Mouse (Mus musculus): ENCODE measurements around the gene Wwc1. TPM values are rescaled to one million over a fixed set of nuclear protein-coding genes. Genes with fewer than 3 reads are reported as not detected.
A peak's percentile ranks its signal among the peaks of the same experiment; 100 is the strongest.

Gene Wwc1
- polyA plus RNA-seq, 1 experiment from 2014 or later, result 6.5 TPM

GRCm38 (mm10) chr11:35933402-35934085, 46.8 kb downstream of the Wwc1 start:
- no peaks in the 10 kb centered on the region for H3K36me3 ChIP-seq (ENCODE audit: control insufficient read depth, insufficient read depth, low read length)
- no peaks in the 10 kb centered on the region for H3K9me3 ChIP-seq (ENCODE audit: control insufficient read depth, low read length)
- H3K4me3 ChIP-seq (ENCODE audit: low read depth, low read length), result no peak overlapping the region
- no peak for DNase-seq (ENCODE audit: low spot score)
- peak; percentile 9; the same call in 1 of the 2 replicates for ATAC-seq (ENCODE audit: insufficient read depth, low FRiP score, low TSS enrichment)
- no peak overlapping the region for H3K9ac ChIP-seq (ENCODE audit: low read length)
- no peaks in the 10 kb centered on the region for H3K27me3 ChIP-seq (ENCODE audit: control insufficient read depth, insufficient read depth, low read length)
- peaks cover 7% of the 10 kb centered on the region for H3K4me1 ChIP-seq (ENCODE audit: control insufficient read depth, insufficient read depth, low read length)
- peak overlapping the region; percentile 26; the same call in 1 of the 2 replicates for H3K4me2 ChIP-seq (ENCODE audit: low read depth)
- 13% methylated on average over 14 of the region's 14 CpGs for WGBS
- H3K27ac ChIP-seq (ENCODE audit: low read depth, low read length), result no peak overlapping the region

DNA sequence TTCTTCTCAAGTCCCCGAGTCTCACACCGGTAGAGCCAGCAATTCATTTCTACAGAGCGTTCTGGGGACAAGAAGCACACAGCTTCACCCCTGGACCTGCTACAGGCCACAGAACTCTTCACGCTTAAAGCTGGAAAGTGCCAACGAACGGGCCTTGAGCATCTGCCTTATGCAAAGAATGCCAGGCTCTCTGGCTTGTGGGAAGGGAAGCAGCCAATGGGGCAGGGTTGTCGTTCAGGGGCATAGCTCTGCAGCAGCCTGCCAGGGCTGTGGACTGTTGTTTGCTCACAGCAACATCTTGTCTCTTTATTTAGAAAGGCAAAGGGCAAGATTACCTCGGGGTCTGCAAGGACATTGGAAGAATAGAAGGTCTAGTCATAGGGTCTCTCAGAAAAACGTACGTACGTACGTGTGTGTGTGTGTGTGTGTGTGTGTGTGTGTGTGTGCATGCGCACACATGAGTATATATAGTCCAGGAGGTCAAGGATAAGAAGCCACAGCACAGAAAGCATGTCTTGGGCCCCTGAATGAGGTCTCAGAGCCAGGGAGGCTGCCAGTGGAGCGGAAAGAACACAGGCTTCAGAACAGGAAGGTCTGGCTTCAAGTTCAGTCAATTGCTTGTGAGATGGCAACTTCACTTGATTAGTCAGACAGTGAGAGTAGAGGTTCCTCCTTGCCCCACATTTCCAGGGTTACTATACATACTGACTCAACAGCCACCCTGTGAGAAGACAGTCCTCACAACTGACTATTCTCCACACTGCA, 48.0 kb downstream of the Wwc1 start:
- Histone ChIP-seq H3K4me3 (ENCODE audit: low read depth, low read length) (no peak overlapping the region), H3K4me2 (ENCODE audit: low read depth) (no peak overlapping the region), H3K36me3 (ENCODE audit: control insufficient read depth, insufficient read depth, low read length) (no peaks in the 10 kb centered on the region), H3K9me3 (ENCODE audit: control insufficient read depth, low read length) (no peaks in the 10 kb centered on the region), H3K27ac (ENCODE audit: low read depth, low read length) (no peak overlapping the region), H3K27me3 (ENCODE audit: control insufficient read depth, insufficient read depth, low read length) (no peaks in the 10 kb centered on the region), H3K4me1 (ENCODE audit: control insufficient read depth, insufficient read depth, low read length) (peaks cover 7% of the 10 kb centered on the region), H3K9ac (ENCODE audit: low read length) (no peak overlapping the region)
- WGBS, result 93% methylated on average over 14 of the region's 14 CpGs
- ATAC-seq (ENCODE audit: insufficient read depth, low FRiP score, low TSS enrichment), result no peak
- no peak for DNase-seq (ENCODE audit: low spot score)

DNA sequence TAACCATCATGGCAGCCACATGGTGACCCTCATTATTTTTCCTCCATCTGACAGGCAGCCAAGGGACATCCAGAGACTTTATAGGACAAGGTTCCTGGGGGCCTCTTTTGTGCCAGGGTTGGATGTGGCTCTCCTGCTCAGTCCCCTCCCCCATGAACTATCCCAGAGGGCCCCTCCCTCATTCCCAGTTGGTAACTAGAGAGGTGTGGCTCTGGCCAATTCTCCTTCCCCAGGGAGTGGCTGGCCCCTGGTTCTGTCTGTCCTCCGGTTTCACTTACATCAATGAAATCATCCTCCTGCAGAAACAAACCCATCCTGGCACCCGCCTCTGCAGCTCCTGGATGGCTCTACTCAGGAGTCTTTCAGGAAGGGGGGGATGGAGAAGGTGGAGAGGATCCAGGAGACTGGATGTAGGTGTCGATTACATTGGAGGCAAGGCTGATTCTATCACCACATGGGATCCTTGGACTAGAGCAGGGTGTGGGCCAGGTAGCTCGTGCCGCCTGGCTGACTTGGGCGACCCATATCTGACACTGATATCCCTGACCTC, 49.7 kb downstream of the Wwc1 start:
- no peak overlapping the region for H3K27ac ChIP-seq (ENCODE audit: low read depth, low read length)

GRCm38 (mm10) chr11:35928453-35928852, 51.9 kb downstream of the Wwc1 start:
- H3K4me1 ChIP-seq (ENCODE audit: control insufficient read depth, insufficient read depth, low read length), result peaks cover 1% of the 10 kb centered on the region
- 95% methylated on average over 12 of the region's 12 CpGs for WGBS
- no peak overlapping the region for H3K4me3 ChIP-seq (ENCODE audit: low read depth, low read length)
- no peak overlapping the region for H3K9ac ChIP-seq (ENCODE audit: low read length)
- H3K4me2 ChIP-seq (ENCODE audit: low read depth), result no peak overlapping the region
- no peaks in the 10 kb centered on the region for H3K36me3 ChIP-seq (ENCODE audit: control insufficient read depth, insufficient read depth, low read length)
- DNase-seq (ENCODE audit: low spot score), result no peak
- no peak overlapping the region for H3K27ac ChIP-seq (ENCODE audit: low read depth, low read length)
- no peaks in the 10 kb centered on the region for H3K9me3 ChIP-seq (ENCODE audit: control insufficient read depth, low read length)
- no peak for ATAC-seq (ENCODE audit: insufficient read depth, low FRiP score, low TSS enrichment)
- H3K27me3 ChIP-seq (ENCODE audit: control insufficient read depth, insufficient read depth, low read length), result no peaks in the 10 kb centered on the region

More for the DNA sequence above, 49.7 kb downstream of the Wwc1 start:
- H3K4me3 ChIP-seq (ENCODE audit: low read depth, low read length), result no peak overlapping the region
- H3K4me2 ChIP-seq (ENCODE audit: low read depth), result no peak overlapping the region
- no peak overlapping the region for H3K9ac ChIP-seq (ENCODE audit: low read length)
- WGBS, result 81% methylated on average over 6 of the region's 6 CpGs
- H3K36me3 ChIP-seq (ENCODE audit: control insufficient read depth, insufficient read depth, low read length), result no peaks in the 10 kb centered on the region
- ATAC-seq (ENCODE audit: insufficient read depth, low FRiP score, low TSS enrichment), result no peak
- H3K27me3 ChIP-seq (ENCODE audit: control insufficient read depth, insufficient read depth, low read length), result no peaks in the 10 kb centered on the region
- DNase-seq (ENCODE audit: low spot score), result no peak
- peaks cover 7% of the 10 kb centered on the region for H3K4me1 ChIP-seq (ENCODE audit: control insufficient read depth, insufficient read depth, low read length)
- H3K9me3 ChIP-seq (ENCODE audit: control insufficient read depth, low read length), result no peaks in the 10 kb centered on the region

DNA sequence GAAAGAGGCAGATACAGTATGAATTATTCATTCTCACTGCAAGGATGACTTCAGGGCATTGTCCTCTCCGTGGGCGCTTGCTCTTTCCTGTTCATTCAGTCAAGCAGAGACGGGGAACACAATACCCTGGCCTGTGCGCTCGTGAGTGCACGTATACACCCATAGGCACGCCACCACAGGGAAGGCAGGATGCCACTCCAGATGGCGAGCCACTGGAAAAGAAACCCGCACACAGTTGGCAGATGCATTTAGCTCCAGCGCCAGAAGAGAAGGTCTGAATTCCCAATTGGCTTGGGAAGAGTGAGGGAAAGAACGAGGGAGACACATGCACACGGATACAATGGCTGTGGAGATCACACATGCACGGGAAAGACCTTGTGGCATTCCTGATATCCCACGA, 53.0 kb downstream of the Wwc1 start:
- 55% methylated on average over 14 of the region's 14 CpGs for WGBS
- DNase-seq (ENCODE audit: low spot score) (peak; percentile 55), ATAC-seq (ENCODE audit: insufficient read depth, low FRiP score, low TSS enrichment) (peak; percentile 82)
- Histone ChIP-seq H3K27me3 (ENCODE audit: control insufficient read depth, insufficient read depth, low read length) (no peaks in the 10 kb centered on the region), H3K27ac (ENCODE audit: low read depth, low read length) (no peak overlapping the region), H3K4me2 (ENCODE audit: low read depth) (no peak overlapping the region), H3K9me3 (ENCODE audit: control insufficient read depth, low read length) (no peaks in the 10 kb centered on the region), H3K36me3 (ENCODE audit: control insufficient read depth, insufficient read depth, low read length) (no peaks in the 10 kb centered on the region), H3K9ac (ENCODE audit: low read length) (no peak overlapping the region), H3K4me3 (ENCODE audit: low read depth, low read length) (no peak overlapping the region), H3K4me1 (ENCODE audit: control insufficient read depth, insufficient read depth, low read length) (no peaks in the 10 kb centered on the region)

GRCm38 (mm10) chr11:35925592-35925991, 54.7 kb downstream of the Wwc1 start:
- Histone ChIP-seq H3K4me2 (ENCODE audit: low read depth) (no peak overlapping the region), H3K9ac (ENCODE audit: low read length) (no peak overlapping the region), H3K27me3 (ENCODE audit: control insufficient read depth, insufficient read depth, low read length) (no peaks in the 10 kb centered on the region), H3K36me3 (ENCODE audit: control insufficient read depth, insufficient read depth, low read length) (no peaks in the 10 kb centered on the region), H3K4me3 (ENCODE audit: low read depth, low read length) (no peak overlapping the region), H3K9me3 (ENCODE audit: control insufficient read depth, low read length) (no peaks in the 10 kb centered on the region), H3K4me1 (ENCODE audit: control insufficient read depth, insufficient read depth, low read length) (no peaks in the 10 kb centered on the region), H3K27ac (ENCODE audit: low read depth, low read length) (no peak overlapping the region)
- WGBS, result 83% methylated on average over 7 of the region's 7 CpGs
- ATAC-seq (ENCODE audit: insufficient read depth, low FRiP score, low TSS enrichment), result no peak
- DNase-seq (ENCODE audit: low spot score), result no peak

GRCm38 (mm10) chr11:35922205-35922873, 58.0 kb downstream of the Wwc1 start:
- DNase-seq (ENCODE audit: low spot score), result no peak
- no peak overlapping the region for H3K9ac ChIP-seq (ENCODE audit: low read length)
- no peaks in the 10 kb centered on the region for H3K4me1 ChIP-seq (ENCODE audit: control insufficient read depth, insufficient read depth, low read length)
- WGBS, result 40% methylated on average over 12 of the region's 12 CpGs
- H3K9me3 ChIP-seq (ENCODE audit: control insufficient read depth, low read length), result no peaks in the 10 kb centered on the region
- no peak for ATAC-seq (ENCODE audit: insufficient read depth, low FRiP score, low TSS enrichment)
- H3K36me3 ChIP-seq (ENCODE audit: control insufficient read depth, insufficient read depth, low read length), result no peaks in the 10 kb centered on the region
- no peak overlapping the region for H3K27ac ChIP-seq (ENCODE audit: low read depth, low read length)
- H3K4me3 ChIP-seq (ENCODE audit: low read depth, low read length), result no peak overlapping the region
- H3K4me2 ChIP-seq (ENCODE audit: low read depth), result no peak overlapping the region
- no peaks in the 10 kb centered on the region for H3K27me3 ChIP-seq (ENCODE audit: control insufficient read depth, insufficient read depth, low read length)

GRCm38 (mm10) chr11:35920776-35921175, 59.6 kb downstream of the Wwc1 start:
- Histone ChIP-seq H3K4me1 (ENCODE audit: control insufficient read depth, insufficient read depth, low read length) (no peaks in the 10 kb centered on the region), H3K27ac (ENCODE audit: low read depth, low read length) (no peak overlapping the region)
- 83% methylated on average over 5 of the region's 5 CpGs for WGBS

More at GRCm38 (mm10) chr11:35920776-35921175, 59.6 kb downstream of the Wwc1 start:
- ATAC-seq (ENCODE audit: insufficient read depth, low FRiP score, low TSS enrichment) (no peak), DNase-seq (ENCODE audit: low spot score) (no peak)
- Histone ChIP-seq H3K27me3 (ENCODE audit: control insufficient read depth, insufficient read depth, low read length) (no peaks in the 10 kb centered on the region), H3K4me2 (ENCODE audit: low read depth) (no peak overlapping the region), H3K9ac (ENCODE audit: low read length) (no peak overlapping the region), H3K4me3 (ENCODE audit: low read depth, low read length) (no peak overlapping the region), H3K9me3 (ENCODE audit: control insufficient read depth, low read length) (no peaks in the 10 kb centered on the region), H3K36me3 (ENCODE audit: control insufficient read depth, insufficient read depth, low read length) (no peaks in the 10 kb centered on the region)
